Mouse (Mus musculus) forebrain, embryonic 14.5 days (tissue): ENCODE results near the gene Slc38a1. TPM values are rescaled to one million over a fixed set of nuclear protein-coding genes. Genes with fewer than 3 reads are reported as not detected.

Source experiments
- ATAC-seq: fragments of 200-750 bp; cut with Nextera tagmentation; 2 replicates; pipeline ENCODE4 v1.8.0; 2017; ENCODE audit warnings: mild to moderate bottlenecking, moderate library complexity
- DNase-seq: peaks from one replicate; pipeline ENCODE4 v3.0.0-alpha.2; 2015; ENCODE audit warnings: low spot score
- H3K27ac ChIP-seq: fragments of 300-500 bp; sonication (generic); 2 replicates; pipeline ENCODE4 v1.5.1; 2014; ENCODE audit warnings: low read depth, mild to moderate bottlenecking, control low read depth, low read length, moderate library complexity
- H3K27me3 ChIP-seq: fragments of 300-500 bp; sonication (generic); replicated peaks from 2 replicates; pipeline ENCODE4 v1.6.1; 2014; ENCODE audit warnings: low read length, control low read depth, mixed read lengths; ENCODE audit not compliant: control insufficient read depth, insufficient read depth
- H3K36me3 ChIP-seq: fragments of 300-500 bp; sonication (generic); 2 replicates; pipeline ENCODE4 v1.6.1; 2014; ENCODE audit warnings: low read length, control low read depth; ENCODE audit not compliant: control insufficient read depth, insufficient read depth
- H3K4me1 ChIP-seq: fragments of 300-500 bp; sonication (generic); 2 replicates; pipeline ENCODE4 v1.6.1; 2014; ENCODE audit warnings: antibody characterized with exemption, low read length, control low read depth; ENCODE audit not compliant: control insufficient read depth, insufficient read depth
- H3K4me2 ChIP-seq: fragments of 300-500 bp; sonication (generic); 2 replicates; pipeline ENCODE4 v1.6.1; 2014; ENCODE audit warnings: mild to moderate bottlenecking, control low read depth, low read length
- H3K4me3 ChIP-seq: fragments of 300-500 bp; sonication (generic); 2 replicates; pipeline ENCODE4 v1.5.1; 2014; ENCODE audit warnings: low read depth, low read length, control low read depth
- H3K9ac ChIP-seq: fragments of 300-500 bp; sonication (generic); 2 replicates; pipeline ENCODE4 v1.6.1; 2014; ENCODE audit warnings: mild to moderate bottlenecking, low read length, control low read depth, moderate library complexity
- H3K9me3 ChIP-seq: fragments of 300-500 bp; sonication (generic); replicated peaks from 2 replicates; pipeline ENCODE4 v1.6.1; 2016; ENCODE audit warnings: low read length, control low read depth, mixed read lengths; ENCODE audit not compliant: control insufficient read depth
- WGBS: fragments of 180-500 bp; shearing (Covaris S2); extraction: QIAGEN DNeasy Blood & Tissue Kit; methylation state at CpG from one replicate; pipeline ENCODE4 v1.1.7; 2014; 5-methylcytosine and 5-hydroxymethylcytosine counted together
- polyA plus RNA-seq: library from polyadenylated mRNA; unstranded; fragments of >200 nt; fragmentation: Nextera tagmentation; extraction: Ambion mirVana; gene quantifications from 2 replicates; pipeline ENCODE4 v1.2.1, GENCODE M21; 2014

The Slc38a1 gene
- polyA plus RNA-seq, 1 experiment from 2014 or later: 100 TPM

DNA sequence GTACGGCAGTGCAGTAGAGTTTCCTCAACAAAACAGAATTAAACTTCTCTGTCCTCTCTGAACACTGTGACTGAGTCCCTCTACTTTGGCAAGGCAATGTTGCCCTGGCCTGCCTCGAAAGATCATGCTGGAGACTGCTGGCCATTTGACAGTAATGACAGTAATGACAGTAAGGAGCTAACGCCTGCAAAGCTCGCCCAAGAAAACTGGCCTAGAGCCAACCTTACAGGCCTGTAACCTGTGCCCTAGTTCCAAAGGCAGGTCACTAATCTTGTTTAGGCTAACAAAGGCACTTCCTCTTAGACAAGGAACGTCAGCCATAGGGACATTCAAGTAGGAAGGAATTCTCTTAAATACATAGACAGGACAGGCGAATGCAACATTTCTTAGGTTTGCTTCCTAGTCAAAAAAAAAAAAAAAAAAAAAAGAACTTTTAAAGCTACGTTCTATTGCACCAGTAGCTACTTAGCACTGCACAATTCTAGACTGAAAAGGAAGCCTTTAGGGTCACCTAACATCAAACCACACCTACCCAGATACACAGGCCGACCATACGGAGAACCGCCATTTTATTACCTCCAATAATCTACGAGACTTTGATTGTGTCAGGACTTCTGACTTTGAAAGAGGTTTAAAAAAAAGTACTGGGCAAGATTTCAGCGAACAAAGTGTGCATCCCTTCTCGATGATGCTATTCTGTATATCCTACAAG, 74.3 kb downstream of the Slc38a1 start:
- peaks cover 6% of the 10 kb centered on the region; the same call in 1 of the 2 replicates for H3K36me3 ChIP-seq
- H3K4me2 ChIP-seq: no peak overlapping the region
- no peak overlapping the region for H3K9ac ChIP-seq
- H3K27ac ChIP-seq: no peak overlapping the region
- H3K27me3 ChIP-seq: no peaks in the 10 kb centered on the region
- no peak overlapping the region for H3K4me3 ChIP-seq
- DNase-seq: no peak
- 76% methylated on average over 13 of the region's 13 CpGs for whole genome bisulfite sequencing
- H3K4me1 ChIP-seq: no peaks in the 10 kb centered on the region
- ATAC-seq: no peak
- H3K9me3 ChIP-seq: no peaks in the 10 kb centered on the region

- H3K4me3 ChIP-seq: peak overlapping the region; percentile 21
These were observed 75.9 kb downstream of the Slc38a1 start for GRCm38 (mm10) chr15:96566850-96567271.

GRCm38 (mm10) chr15:96563852-96564251, 78.9 kb downstream of the Slc38a1 start:
- no peak overlapping the region for H3K9ac ChIP-seq
- no peak overlapping the region for H3K4me3 ChIP-seq
- 60% methylated on average over 1 of the region's 1 CpGs for WGBS
- H3K27me3 ChIP-seq: no peaks in the 10 kb centered on the region
- no peak for DNase-seq
- H3K36me3 ChIP-seq: no peaks in the 10 kb centered on the region
- H3K27ac ChIP-seq: no peak overlapping the region
- no peak for ATAC-seq
- H3K4me2 ChIP-seq: no peak overlapping the region
- H3K9me3 ChIP-seq: no peaks in the 10 kb centered on the region
- H3K4me1 ChIP-seq: no peaks in the 10 kb centered on the region

More at GRCm38 (mm10) chr15:96566850-96567271, 75.9 kb downstream of the Slc38a1 start:
- ATAC-seq (peak; percentile 66; the same call in 1 of the 2 replicates), DNase-seq (peak; percentile 53)
- H3K4me1 ChIP-seq: no peaks in the 10 kb centered on the region
- H3K9me3 ChIP-seq: no peaks in the 10 kb centered on the region
- 11% methylated on average over 14 of the region's 14 CpGs for WGBS
- no peak overlapping the region for H3K27ac ChIP-seq
- peak overlapping the region; percentile 46 for H3K9ac ChIP-seq
- H3K36me3 ChIP-seq: no peaks in the 10 kb centered on the region
- H3K4me2 ChIP-seq: peak overlapping the region; percentile 47
- no peaks in the 10 kb centered on the region for H3K27me3 ChIP-seq

DNA sequence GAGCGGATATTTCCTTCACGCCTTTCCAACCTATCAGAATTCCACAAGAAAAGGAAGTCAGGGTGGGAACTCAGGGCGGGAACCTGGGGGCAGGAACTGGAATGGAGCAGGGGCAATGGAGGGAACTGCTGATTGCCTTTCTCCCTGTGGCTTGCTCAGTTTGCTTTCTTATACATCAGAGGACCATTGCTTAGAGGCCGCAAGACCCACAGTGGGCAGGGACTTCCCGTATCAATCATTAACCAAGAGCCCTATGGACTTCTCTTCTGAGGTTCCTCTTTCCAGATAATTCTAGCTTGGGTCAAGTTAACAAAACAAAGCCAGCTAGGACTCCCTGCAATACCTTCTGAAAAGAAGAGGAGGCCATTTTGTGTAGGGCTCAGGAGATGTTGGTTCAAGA, 80.2 kb downstream of the Slc38a1 start:
- DNase-seq: no peak
- H3K4me1 ChIP-seq: no peaks in the 10 kb centered on the region
- no peaks in the 10 kb centered on the region for H3K27me3 ChIP-seq
- H3K4me3 ChIP-seq: no peak overlapping the region
- H3K9ac ChIP-seq: no peak overlapping the region
- 94% methylated on average over 5 of the region's 5 CpGs for WGBS
- no peak overlapping the region for H3K27ac ChIP-seq
- no peaks in the 10 kb centered on the region for H3K36me3 ChIP-seq
- ATAC-seq: no peak
- H3K4me2 ChIP-seq: no peak overlapping the region
- H3K9me3 ChIP-seq: no peaks in the 10 kb centered on the region

- no peak overlapping the region for H3K4me3 ChIP-seq
- no peak for ATAC-seq
- no peak overlapping the region for H3K27ac ChIP-seq
- H3K36me3 ChIP-seq: no peaks in the 10 kb centered on the region
- WGBS: 91% methylated on average over 14 of the region's 14 CpGs
- H3K9ac ChIP-seq: no peak overlapping the region
- no peak overlapping the region for H3K4me2 ChIP-seq
- H3K9me3 ChIP-seq: no peaks in the 10 kb centered on the region
- H3K4me1 ChIP-seq: no peaks in the 10 kb centered on the region
- no peak for DNase-seq
- H3K27me3 ChIP-seq: no peaks in the 10 kb centered on the region
These were observed 82.0 kb downstream of the Slc38a1 start for GRCm38 (mm10) chr15:96560576-96561298.

- no peak overlapping the region for H3K4me3 ChIP-seq
- ATAC-seq: peak; percentile 60
- no peaks in the 10 kb centered on the region for H3K4me1 ChIP-seq
- H3K4me2 ChIP-seq: no peak overlapping the region
- H3K27me3 ChIP-seq: no peaks in the 10 kb centered on the region
- no peaks in the 10 kb centered on the region for H3K36me3 ChIP-seq
- no peaks in the 10 kb centered on the region for H3K9me3 ChIP-seq
- no peak overlapping the region for H3K9ac ChIP-seq
- peak; percentile 89 for DNase-seq
- WGBS: 63% methylated on average over 9 of the region's 9 CpGs
- no peak overlapping the region for H3K27ac ChIP-seq
These were observed 90.9 kb downstream of the Slc38a1 start for GRCm38 (mm10) chr15:96551569-96552380.

DNA sequence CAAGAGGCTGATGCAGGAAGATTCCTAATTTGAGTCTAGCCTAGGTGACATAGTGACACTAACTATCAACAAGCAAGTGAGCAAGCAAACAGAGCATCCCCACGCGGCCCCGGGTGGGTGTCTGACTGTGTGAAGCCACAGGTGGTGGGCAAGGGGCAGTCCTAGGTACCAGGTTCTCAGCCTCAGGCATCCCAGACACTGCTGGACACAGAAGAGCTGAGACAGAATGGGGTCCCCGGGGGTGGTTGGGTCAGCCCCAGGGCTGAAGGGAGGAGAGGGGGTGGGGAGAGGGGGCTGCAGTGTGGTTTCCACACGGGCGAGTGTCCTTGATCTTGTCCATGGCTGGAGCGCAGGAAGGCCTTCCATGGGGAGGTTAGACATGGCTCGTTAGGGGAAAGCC, 91.6 kb downstream of the Slc38a1 start:
- H3K4me1 ChIP-seq: no peaks in the 10 kb centered on the region

GRCm38 (mm10) chr15:96548363-96548762, 94.3 kb downstream of the Slc38a1 start:
- Histone ChIP-seq H3K4me2 (no peak overlapping the region), H3K4me3 (no peak overlapping the region), H3K27me3 (no peaks in the 10 kb centered on the region), H3K9me3 (no peaks in the 10 kb centered on the region), H3K27ac (peak overlapping the region; percentile 61; the same call in 1 of the 2 replicates), H3K36me3 (no peaks in the 10 kb centered on the region), H3K4me1 (no peaks in the 10 kb centered on the region), H3K9ac (no peak overlapping the region)
- ATAC-seq (no peak), DNase-seq (no peak)
- WGBS: 73% methylated on average over 9 of the region's 9 CpGs

More for the DNA sequence above, 91.6 kb downstream of the Slc38a1 start:
- H3K27me3 ChIP-seq: no peaks in the 10 kb centered on the region
- H3K27ac ChIP-seq: no peak overlapping the region
- ATAC-seq (no peak), DNase-seq (no peak)
- no peaks in the 10 kb centered on the region for H3K36me3 ChIP-seq
- WGBS: 91% methylated on average over 8 of the region's 8 CpGs
- H3K4me2 ChIP-seq: no peak overlapping the region
- H3K4me3 ChIP-seq: no peak overlapping the region
- H3K9me3 ChIP-seq: no peaks in the 10 kb centered on the region
- H3K9ac ChIP-seq: no peak overlapping the region
